Mouse (Mus musculus): Measurements from ENCODE around the gene Dnah17. TPM values are rescaled to one million over a fixed set of nuclear protein-coding genes. Genes with fewer than 3 reads are reported as not detected.
A peak's percentile ranks its signal among the peaks of the same experiment; 100 is the strongest.

Dnah17 gene
- polyA plus RNA-seq, 1 experiment from 2014 or later = 0.40 TPM

GRCm38 (mm10) chr11:118113516-118114205 lies 16.8 kb downstream of the Dnah17 start:
- Histone ChIP-seq H3K4me1 (ENCODE audit: control insufficient read depth, low read depth, low read length) (no peaks in the 10 kb centered on the region; the same call in 1 of the 2 replicates), H3K9ac (ENCODE audit: low read depth, low read length) (no peak overlapping the region), H3K27ac (ENCODE audit: low read length) (no peak overlapping the region), H3K9me3 (replicated peaks; ENCODE audit: control insufficient read depth, low read length) (no peaks in the 10 kb centered on the region), H3K36me3 (ENCODE audit: control insufficient read depth, insufficient read depth) (no peaks in the 10 kb centered on the region), H3K27me3 (ENCODE audit: control insufficient read depth, insufficient read depth, low read depth, low read length) (no peaks in the 10 kb centered on the region), H3K4me2 (ENCODE audit: low read depth, low read length) (no peak overlapping the region), H3K4me3 (ENCODE audit: low read depth, low read length) (no peak overlapping the region)
- 41% methylated on average over 14 of the region's 14 CpGs for WGBS (ENCODE audit: insufficient replicate concordance)
- ATAC-seq (ENCODE audit: low read depth) = peak; percentile 30; the same call in 1 of the 2 replicates

DNA sequence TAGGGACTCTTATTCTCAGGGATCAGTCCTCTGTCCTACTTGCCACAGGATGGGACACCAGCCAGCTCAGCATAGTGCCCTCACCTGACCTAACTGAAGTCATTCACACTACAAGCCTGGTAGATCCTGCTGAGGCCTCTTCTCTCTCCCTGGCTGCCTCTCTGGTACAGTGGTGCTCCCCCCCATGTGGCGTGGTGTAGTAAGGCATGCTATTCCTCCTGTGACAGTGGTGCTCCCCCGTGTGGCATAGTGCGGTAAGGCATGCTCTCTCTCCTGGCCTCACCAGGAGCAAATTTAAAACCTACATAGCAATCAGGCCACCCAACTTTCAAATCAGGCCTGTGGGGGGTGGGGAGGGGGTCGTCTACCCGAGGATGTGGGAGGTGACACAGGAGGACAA lies 26.4 kb downstream of the Dnah17 start:
- no peak overlapping the region for H3K9ac ChIP-seq (ENCODE audit: low read depth, low read length)
- H3K27ac ChIP-seq (ENCODE audit: low read length) = no peak overlapping the region
- 4% methylated on average over 5 of the region's 5 CpGs for WGBS (ENCODE audit: insufficient replicate concordance)
- no peaks in the 10 kb centered on the region for H3K4me1 ChIP-seq (ENCODE audit: control insufficient read depth, low read depth, low read length)
- H3K36me3 ChIP-seq (ENCODE audit: control insufficient read depth, insufficient read depth) = no peaks in the 10 kb centered on the region
- H3K4me2 ChIP-seq (ENCODE audit: low read depth, low read length) = no peak overlapping the region
- no peaks in the 10 kb centered on the region for H3K27me3 ChIP-seq (ENCODE audit: control insufficient read depth, insufficient read depth, low read depth, low read length)
- ATAC-seq (ENCODE audit: low read depth) = 0 out of 2 replicates have a peak, but pooled peaks have one; percentile 22
- no peaks in the 10 kb centered on the region for H3K9me3 ChIP-seq (replicated peaks; ENCODE audit: control insufficient read depth, low read length)
- no peak overlapping the region for H3K4me3 ChIP-seq (ENCODE audit: low read depth, low read length)

DNA sequence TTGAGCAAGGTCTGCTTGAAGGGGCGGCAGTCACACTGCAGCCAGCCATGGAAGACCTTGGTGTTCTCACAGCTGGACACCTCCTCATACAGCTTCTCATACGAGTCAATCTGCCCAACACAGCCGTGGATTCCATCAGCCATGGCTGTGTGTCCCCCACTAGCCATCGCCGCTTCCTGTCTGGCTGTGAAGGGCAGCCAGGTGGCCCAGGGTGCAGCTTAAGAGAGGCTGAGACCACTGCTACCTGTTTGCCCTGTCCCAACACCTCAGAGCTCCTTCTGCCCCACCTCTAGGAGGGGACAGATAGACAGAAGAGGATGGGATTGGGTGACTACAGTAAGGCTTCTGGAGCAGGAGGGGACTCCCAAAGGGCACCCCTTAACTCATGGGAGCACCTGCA lies 27.1 kb downstream of the Dnah17 start:
- Histone ChIP-seq H3K4me3 (ENCODE audit: low read depth, low read length) (no peak overlapping the region), H3K4me1 (ENCODE audit: control insufficient read depth, low read depth, low read length) (no peaks in the 10 kb centered on the region), H3K27ac (ENCODE audit: low read length) (no peak overlapping the region), H3K9me3 (replicated peaks; ENCODE audit: control insufficient read depth, low read length) (no peaks in the 10 kb centered on the region), H3K36me3 (ENCODE audit: control insufficient read depth, insufficient read depth) (no peaks in the 10 kb centered on the region), H3K9ac (ENCODE audit: low read depth, low read length) (no peak overlapping the region), H3K27me3 (ENCODE audit: control insufficient read depth, insufficient read depth, low read depth, low read length) (no peaks in the 10 kb centered on the region), H3K4me2 (ENCODE audit: low read depth, low read length) (no peak overlapping the region)
- no peak for ATAC-seq (ENCODE audit: low read depth)
- WGBS (ENCODE audit: insufficient replicate concordance) = 73% methylated on average over 5 of the region's 5 CpGs

DNA sequence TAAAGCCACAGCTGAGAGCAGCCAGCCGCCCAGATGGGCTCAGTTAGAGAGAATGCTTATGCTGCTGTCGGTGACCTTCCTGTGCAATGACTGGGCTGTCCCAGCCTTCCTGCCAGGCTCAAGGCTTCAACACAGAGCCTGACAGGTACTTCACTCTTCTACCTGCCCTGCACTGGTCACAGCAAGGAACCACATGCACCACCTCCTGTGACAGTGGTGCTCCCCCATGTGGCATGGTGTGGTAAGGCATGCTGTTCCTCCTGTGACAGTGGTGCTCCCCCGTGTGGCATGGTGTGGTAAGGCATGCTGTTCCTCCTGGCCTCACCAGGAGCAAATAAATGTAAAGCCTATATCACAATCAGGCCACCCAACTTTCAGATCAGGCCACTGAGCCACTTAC lies 27.6 kb downstream of the Dnah17 start:
- WGBS (ENCODE audit: insufficient replicate concordance) = 42% methylated on average over 3 of the region's 3 CpGs
- Histone ChIP-seq H3K27ac (ENCODE audit: low read length) (no peak overlapping the region), H3K27me3 (ENCODE audit: control insufficient read depth, insufficient read depth, low read depth, low read length) (no peaks in the 10 kb centered on the region), H3K4me2 (ENCODE audit: low read depth, low read length) (no peak overlapping the region), H3K9ac (ENCODE audit: low read depth, low read length) (no peak overlapping the region), H3K4me1 (ENCODE audit: control insufficient read depth, low read depth, low read length) (no peaks in the 10 kb centered on the region), H3K36me3 (ENCODE audit: control insufficient read depth, insufficient read depth) (no peaks in the 10 kb centered on the region), H3K4me3 (ENCODE audit: low read depth, low read length) (no peak overlapping the region), H3K9me3 (replicated peaks; ENCODE audit: control insufficient read depth, low read length) (no peaks in the 10 kb centered on the region)
- no peak for ATAC-seq (ENCODE audit: low read depth)

DNA sequence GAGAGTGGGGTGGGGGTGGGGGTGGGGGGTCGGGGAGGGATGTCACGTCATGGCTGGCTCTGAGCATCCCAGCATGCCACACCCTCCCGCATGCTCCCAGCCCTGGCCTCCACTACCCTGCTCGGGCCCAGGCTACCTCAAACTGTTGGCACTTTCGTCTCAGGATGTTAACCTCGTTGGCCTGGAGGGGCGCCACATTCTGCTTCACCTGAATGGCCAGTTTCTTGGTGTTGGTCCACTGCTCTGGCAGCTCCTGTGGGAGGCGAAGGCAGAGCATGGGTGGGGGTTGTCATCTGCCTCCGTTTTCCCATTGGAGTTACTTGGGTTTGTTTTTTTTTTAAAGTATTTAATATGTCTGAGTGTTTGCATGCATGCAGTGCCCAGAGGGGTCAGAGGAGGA lies 29.3 kb downstream of the Dnah17 start:
- Histone ChIP-seq H3K4me3 (ENCODE audit: low read depth, low read length) (no peak overlapping the region), H3K4me2 (ENCODE audit: low read depth, low read length) (no peak overlapping the region), H3K36me3 (ENCODE audit: control insufficient read depth, insufficient read depth) (no peaks in the 10 kb centered on the region), H3K9ac (ENCODE audit: low read depth, low read length) (no peak overlapping the region), H3K27ac (ENCODE audit: low read length) (no peak overlapping the region), H3K27me3 (ENCODE audit: control insufficient read depth, insufficient read depth, low read depth, low read length) (no peaks in the 10 kb centered on the region), H3K9me3 (replicated peaks; ENCODE audit: control insufficient read depth, low read length) (no peaks in the 10 kb centered on the region), H3K4me1 (ENCODE audit: control insufficient read depth, low read depth, low read length) (no peaks in the 10 kb centered on the region)
- WGBS (ENCODE audit: insufficient replicate concordance) = 36% methylated on average over 9 of the region's 9 CpGs
- no peak for ATAC-seq (ENCODE audit: low read depth)

GRCm38 (mm10) chr11:118096736-118097135 lies 33.7 kb downstream of the Dnah17 start:
- ATAC-seq (ENCODE audit: low read depth) = no peak
- Histone ChIP-seq H3K4me1 (ENCODE audit: control insufficient read depth, low read depth, low read length) (no peaks in the 10 kb centered on the region), H3K4me3 (ENCODE audit: low read depth, low read length) (no peak overlapping the region), H3K27me3 (ENCODE audit: control insufficient read depth, insufficient read depth, low read depth, low read length) (no peaks in the 10 kb centered on the region), H3K4me2 (ENCODE audit: low read depth, low read length) (no peak overlapping the region), H3K36me3 (ENCODE audit: control insufficient read depth, insufficient read depth) (no peaks in the 10 kb centered on the region), H3K9ac (ENCODE audit: low read depth, low read length) (no peak overlapping the region), H3K27ac (ENCODE audit: low read length) (no peak overlapping the region), H3K9me3 (replicated peaks; ENCODE audit: control insufficient read depth, low read length) (no peaks in the 10 kb centered on the region)
- WGBS (ENCODE audit: insufficient replicate concordance) = 41% methylated on average over 2 of the region's 2 CpGs

DNA sequence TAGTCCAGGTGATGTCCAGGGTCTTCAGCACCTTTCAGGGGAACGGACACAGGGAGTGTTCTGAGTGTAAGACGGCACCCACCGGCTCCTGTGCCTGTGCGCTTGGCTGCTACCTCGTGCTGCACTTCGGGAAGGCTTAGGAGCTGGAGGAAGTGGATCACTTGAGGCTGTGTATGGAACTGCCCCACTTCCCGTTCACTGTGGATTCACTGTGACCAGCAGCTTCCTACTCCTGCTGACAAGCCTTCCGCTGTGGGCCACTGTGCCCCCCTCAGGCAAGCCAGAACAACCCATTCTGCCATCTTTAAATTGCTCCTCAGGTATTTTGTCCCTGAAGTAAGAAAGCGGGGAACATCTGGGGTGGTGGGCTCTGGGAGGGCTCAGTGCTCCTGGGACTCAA lies 35.4 kb downstream of the Dnah17 start:
- Histone ChIP-seq H3K27ac (ENCODE audit: low read length) (no peak overlapping the region), H3K4me3 (ENCODE audit: low read depth, low read length) (no peak overlapping the region), H3K9me3 (replicated peaks; ENCODE audit: control insufficient read depth, low read length) (no peaks in the 10 kb centered on the region), H3K36me3 (ENCODE audit: control insufficient read depth, insufficient read depth) (no peaks in the 10 kb centered on the region), H3K4me2 (ENCODE audit: low read depth, low read length) (no peak overlapping the region), H3K4me1 (ENCODE audit: control insufficient read depth, low read depth, low read length) (no peaks in the 10 kb centered on the region), H3K27me3 (ENCODE audit: control insufficient read depth, insufficient read depth, low read depth, low read length) (no peaks in the 10 kb centered on the region), H3K9ac (ENCODE audit: low read depth, low read length) (no peak overlapping the region)
- 58% methylated on average over 9 of the region's 9 CpGs for WGBS (ENCODE audit: insufficient replicate concordance)
- ATAC-seq (ENCODE audit: low read depth) = no peak

- H3K36me3 ChIP-seq (ENCODE audit: control insufficient read depth, insufficient read depth) = no peaks in the 10 kb centered on the region
- ATAC-seq (ENCODE audit: low read depth) = no peak
These were observed 39.3 kb downstream of the Dnah17 start for GRCm38 (mm10) chr11:118091002-118091670.

GRCm38 (mm10) chr11:118088896-118089295 lies 41.5 kb downstream of the Dnah17 start:
- no peak overlapping the region for H3K9ac ChIP-seq (ENCODE audit: low read depth, low read length)
- no peak overlapping the region for H3K4me3 ChIP-seq (ENCODE audit: low read depth, low read length)
- no peaks in the 10 kb centered on the region for H3K9me3 ChIP-seq (replicated peaks; ENCODE audit: control insufficient read depth, low read length)
- WGBS (ENCODE audit: insufficient replicate concordance) = 74% methylated on average over 19 of the region's 19 CpGs
- ATAC-seq (ENCODE audit: low read depth) = no peak
- H3K27ac ChIP-seq (ENCODE audit: low read length) = no peak overlapping the region
- no peak overlapping the region for H3K4me2 ChIP-seq (ENCODE audit: low read depth, low read length)
- no peaks in the 10 kb centered on the region for H3K36me3 ChIP-seq (ENCODE audit: control insufficient read depth, insufficient read depth)
- no peaks in the 10 kb centered on the region for H3K4me1 ChIP-seq (ENCODE audit: control insufficient read depth, low read depth, low read length)
- H3K27me3 ChIP-seq (ENCODE audit: control insufficient read depth, insufficient read depth, low read depth, low read length) = no peaks in the 10 kb centered on the region

More at GRCm38 (mm10) chr11:118091002-118091670, 39.3 kb downstream of the Dnah17 start:
- Histone ChIP-seq H3K27me3 (ENCODE audit: control insufficient read depth, insufficient read depth, low read depth, low read length) (no peaks in the 10 kb centered on the region), H3K9ac (ENCODE audit: low read depth, low read length) (no peak overlapping the region), H3K4me2 (ENCODE audit: low read depth, low read length) (no peak overlapping the region), H3K9me3 (replicated peaks; ENCODE audit: control insufficient read depth, low read length) (no peaks in the 10 kb centered on the region), H3K27ac (ENCODE audit: low read length) (no peak overlapping the region), H3K4me3 (ENCODE audit: low read depth, low read length) (no peak overlapping the region), H3K4me1 (ENCODE audit: control insufficient read depth, low read depth, low read length) (no peaks in the 10 kb centered on the region)
- WGBS (ENCODE audit: insufficient replicate concordance) = 76% methylated on average over 23 of the region's 23 CpGs

Data from liver, embryonic 16.5 days (tissue).